Mouse (Mus musculus) mouse trophoblast stem cell (cell line): ENCODE results near the gene Fhl1.

Experiments
- in situ Hi-C, 2 experiments: fragments of 300-500 bp; cut with MseI, MboI; formaldehyde crosslinking; loops; 2 replicates in 1 of 2; 3 replicates in 1 of 2; pipeline ENCODE4 v1.15.1; 2025

Gene Fhl1

GRCm38 (mm10) chrX:56752144-56752543 is 20.6 kb downstream of the Fhl1 start:
- in situ Hi-C loops: no loop called here

DNA sequence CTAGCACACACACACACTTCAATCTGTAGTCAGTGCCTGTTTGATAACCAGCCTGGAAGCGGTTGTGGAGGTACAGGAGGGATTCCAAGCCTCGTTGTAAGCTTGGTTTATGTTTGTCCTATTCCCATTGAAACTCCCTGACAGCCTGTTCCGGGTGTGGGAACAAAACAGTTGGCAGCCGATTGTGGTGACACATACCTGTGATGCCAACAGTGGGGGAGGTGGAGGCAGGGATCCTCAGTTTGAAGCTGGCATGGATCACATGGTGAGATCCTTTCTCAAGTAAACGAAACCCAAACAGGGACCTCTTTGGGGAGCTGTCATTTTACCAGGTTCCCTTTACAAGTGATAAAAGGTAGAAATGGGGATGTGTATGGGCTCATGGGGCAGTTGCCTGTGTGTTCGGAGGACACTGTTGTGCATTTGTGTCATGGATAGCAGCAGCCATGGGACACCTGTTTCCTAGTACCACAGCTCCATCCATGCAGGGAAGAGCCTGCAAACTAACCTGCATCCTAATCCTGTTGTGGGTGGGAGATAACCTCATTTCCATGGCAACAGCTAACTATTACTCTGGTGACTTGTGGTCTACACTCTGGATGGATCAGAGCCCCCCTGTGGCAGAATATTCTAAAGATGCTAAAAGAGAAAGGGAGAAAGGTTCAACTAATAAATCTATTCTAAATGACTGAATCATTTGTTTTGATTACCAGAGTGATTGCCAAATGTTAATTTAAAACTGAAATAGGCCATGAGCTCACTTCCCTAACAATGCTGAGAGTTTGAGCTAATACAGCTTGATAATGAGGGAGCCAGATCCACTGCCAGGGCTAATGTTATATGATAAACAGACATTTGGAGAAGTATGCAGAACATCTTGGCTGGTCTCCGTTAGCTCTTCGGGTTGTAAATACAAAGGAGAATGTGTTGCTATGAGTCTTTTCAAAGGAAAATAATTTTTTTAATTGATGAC is 22.0 kb downstream of the Fhl1 start:
- in situ Hi-C loops: no loop called here

DNA sequence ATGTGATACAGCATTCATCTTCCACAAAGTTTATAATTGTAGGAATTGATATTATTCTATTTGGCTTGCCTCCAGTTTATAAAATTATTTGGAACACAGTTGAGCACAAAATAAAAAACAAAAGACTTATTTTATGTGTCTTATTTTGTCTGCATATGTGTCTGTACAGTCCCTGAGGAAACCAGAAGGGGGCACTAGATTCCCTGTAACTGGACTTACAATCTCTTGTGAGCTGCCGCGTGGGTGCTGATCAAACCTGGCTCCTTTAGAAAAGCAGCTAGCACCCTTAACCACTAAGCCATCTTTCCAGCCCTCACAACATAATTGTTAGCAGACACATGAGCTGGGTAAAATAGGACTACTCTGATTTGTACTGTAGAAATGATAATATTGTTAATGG is 24.1 kb downstream of the Fhl1 start:
- in situ Hi-C loops: loop anchor here in 1 of 2 experiments (5.0 kb wide), 1 partner anchor 37 kb away; no protein-coding TSS in a partner anchor

DNA sequence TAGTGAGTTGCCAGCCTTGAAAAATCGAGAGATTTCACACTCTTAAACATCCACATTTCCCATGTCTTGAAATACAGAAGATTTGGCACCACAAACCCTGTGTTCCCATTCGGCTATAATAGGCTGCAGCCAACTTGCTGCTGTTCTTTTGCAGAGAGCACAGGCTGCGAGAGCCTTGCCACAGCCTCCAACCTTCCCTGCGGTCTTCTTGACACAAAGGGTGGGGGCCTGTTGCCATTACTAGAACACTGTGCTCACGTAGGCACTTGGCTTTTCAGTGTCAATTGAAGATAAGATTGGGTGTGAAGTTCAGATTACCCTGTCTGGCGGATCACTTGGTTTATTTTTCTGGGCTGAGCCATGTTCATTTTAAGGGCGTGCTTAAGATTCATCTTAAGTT is 24.8 kb downstream of the Fhl1 start:
- in situ Hi-C loops: loop anchor here in 1 of 2 experiments (5.0 kb wide), 1 partner anchor 36 kb away; no protein-coding TSS in a partner anchor

- in situ Hi-C loops: no loop called here
These were observed 28.7 kb downstream of the Fhl1 start for GRCm38 (mm10) chrX:56760257-56760760.

GRCm38 (mm10) chrX:56769838-56770237 is 38.3 kb downstream of the Fhl1 start:
- in situ Hi-C loops: no loop called here

DNA sequence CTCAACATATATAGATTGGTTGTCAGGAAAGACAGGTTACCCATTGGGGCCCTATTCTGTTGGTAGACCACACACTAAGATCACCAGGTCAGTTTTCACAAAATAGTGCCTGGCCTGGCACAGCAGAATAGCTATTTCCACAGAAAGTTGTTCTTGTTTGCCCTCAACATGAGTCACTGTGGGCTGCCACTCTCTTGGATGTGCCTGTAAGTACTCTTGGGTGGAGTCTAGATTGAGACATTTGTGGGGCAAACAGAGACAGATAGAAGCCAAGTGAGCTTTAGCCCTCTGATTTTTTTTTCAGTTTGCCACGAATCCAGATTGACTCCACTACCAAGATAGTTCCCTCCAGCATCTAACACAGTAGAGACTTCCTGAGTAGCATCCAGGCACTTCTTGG is 40.2 kb downstream of the Fhl1 start:
- in situ Hi-C loops: no loop called here

DNA sequence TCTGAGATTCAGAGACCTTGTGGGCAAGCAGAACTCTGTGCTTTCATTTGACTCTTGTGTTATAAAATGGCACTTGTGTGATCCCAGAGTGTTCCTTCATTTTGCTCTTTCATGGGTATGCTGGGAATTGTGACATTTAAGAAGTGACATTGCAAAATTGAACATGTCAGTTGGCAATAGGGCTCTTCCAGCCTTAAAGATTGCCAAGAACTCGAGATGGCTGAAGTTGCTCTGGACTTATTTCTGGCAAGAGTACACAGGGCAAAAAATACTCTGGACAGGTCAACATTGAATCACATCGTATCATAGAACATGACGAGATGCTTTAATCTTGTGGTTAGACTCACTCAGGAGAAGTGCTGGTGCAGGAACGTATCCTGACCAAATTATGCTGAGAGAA is 41.7 kb downstream of the Fhl1 start:
- in situ Hi-C loops: no loop called here

- in situ Hi-C loops: no loop called here
These were observed 54.9 kb downstream of the Fhl1 start for GRCm38 (mm10) chrX:56786281-56787061.

DNA sequence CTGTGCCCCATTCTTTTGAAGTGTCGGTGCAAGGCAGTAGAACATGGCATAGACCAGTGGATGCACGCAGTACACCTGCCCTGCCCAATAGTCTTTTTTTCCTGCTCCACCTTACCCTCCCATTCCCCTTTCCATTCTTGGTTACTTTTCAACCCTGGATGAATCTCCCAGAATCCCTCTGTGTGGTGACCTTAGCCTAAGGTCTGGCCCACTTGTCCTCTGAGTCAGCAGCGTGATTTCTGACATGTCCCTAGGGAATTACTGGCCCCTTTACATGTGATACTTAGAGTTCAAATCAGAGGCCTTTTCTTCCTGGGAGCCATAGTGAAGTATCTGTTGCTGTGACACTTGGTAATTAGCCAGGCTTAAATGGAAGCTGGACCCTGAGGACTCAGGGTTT is 55.9 kb downstream of the Fhl1 start:
- in situ Hi-C loops: no loop called here

GRCm38 (mm10) chrX:56790591-56790990 is 59.0 kb downstream of the Fhl1 start:
- in situ Hi-C loops: loop anchor here in 1 of 2 experiments (5.0 kb wide), 1 partner anchor 33 kb away; no protein-coding TSS in a partner anchor

DNA sequence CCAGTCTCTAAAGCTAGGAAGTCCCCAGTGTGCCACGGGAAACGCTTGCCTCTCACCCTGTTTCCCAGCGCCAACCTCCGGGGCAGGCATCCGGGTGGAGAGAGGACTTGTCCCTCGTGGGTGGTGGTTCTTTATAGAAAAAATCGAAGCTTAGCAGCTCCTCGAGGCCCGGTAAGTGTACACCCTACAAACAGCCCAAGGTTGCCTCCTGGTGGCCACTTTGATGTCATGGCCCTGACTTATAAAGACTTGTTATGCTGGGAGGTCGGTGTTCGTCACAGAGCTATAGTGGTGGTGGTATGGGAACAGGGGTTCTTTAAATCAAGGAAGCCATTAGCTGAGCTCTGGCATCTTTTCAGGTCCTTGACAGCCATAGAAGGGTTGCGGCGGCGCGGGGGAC is 59.7 kb downstream of the Fhl1 start:
- in situ Hi-C loops: loop anchor here in 1 of 2 experiments (5.0 kb wide), 1 partner anchor 34 kb away; no protein-coding TSS in a partner anchor

DNA sequence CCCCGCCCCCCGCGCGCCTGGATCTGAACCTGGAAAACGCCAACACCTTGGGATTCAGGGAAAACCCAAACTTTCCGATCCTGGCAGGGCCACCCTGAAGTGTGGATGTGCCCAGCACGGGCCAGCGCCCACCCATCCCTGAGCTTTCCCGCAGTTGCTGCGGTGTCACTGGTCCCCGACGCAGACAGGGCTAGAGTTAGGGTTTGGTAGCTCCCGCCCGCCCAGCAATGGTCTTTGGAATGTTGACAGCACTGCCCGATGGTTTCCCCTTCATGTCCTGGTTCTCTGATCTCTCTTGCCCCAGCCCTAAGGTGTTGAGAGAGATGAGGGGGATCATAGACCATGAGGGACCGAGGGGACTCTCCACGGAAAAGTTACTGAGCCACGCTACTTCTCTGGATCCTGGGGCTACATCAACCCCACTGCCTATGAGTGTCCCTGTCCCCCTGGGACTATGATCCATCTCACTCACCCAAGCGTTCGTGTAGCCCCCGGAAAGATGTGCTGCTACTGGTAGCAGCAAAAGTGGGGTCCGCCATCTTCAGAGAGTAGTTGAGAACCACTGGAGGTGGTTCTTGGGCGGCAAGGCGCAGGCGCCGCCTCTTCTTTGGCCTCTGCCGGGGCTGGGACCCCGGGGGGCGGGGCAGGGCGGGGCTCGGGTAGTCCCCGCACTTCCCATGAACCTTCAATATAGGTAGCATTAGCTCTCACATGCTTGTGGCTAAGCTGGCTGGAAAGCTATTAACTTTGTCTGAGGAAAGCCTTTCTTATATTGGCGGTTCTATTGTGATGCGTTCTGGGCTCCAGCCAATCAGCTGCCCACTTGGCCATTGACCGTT is 90.4 kb downstream of the Fhl1 start, which contains the start of gene Map7d3:
Gene Map7d3 (minus strand): TSS at position 562 of the 839 bp plus-strand sequence.
- in situ Hi-C loops: no loop called here

DNA sequence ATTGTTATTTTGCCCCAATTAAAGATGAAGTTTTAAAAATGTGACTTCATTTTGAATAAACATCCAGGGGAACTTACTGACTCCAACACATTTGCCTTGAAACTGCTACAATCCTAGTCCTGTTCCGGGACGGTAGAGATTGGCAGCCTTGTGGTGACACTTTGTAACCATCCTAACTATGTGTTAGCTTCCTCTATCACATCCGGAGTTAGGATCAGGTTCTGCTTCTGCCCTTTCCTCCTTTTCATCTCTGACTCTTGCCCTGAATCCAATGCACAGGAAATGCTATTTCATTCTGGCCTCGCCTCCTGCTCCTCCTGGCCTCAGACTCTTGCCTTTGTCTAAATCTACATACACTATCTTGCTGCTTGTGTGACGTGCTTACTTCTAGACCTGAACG is 95.9 kb downstream of the Fhl1 start:
- in situ Hi-C loops: no loop called here

- in situ Hi-C loops: no loop called here
These were observed 104.3 kb downstream of the Fhl1 start for GRCm38 (mm10) chrX:56835842-56836241.

DNA sequence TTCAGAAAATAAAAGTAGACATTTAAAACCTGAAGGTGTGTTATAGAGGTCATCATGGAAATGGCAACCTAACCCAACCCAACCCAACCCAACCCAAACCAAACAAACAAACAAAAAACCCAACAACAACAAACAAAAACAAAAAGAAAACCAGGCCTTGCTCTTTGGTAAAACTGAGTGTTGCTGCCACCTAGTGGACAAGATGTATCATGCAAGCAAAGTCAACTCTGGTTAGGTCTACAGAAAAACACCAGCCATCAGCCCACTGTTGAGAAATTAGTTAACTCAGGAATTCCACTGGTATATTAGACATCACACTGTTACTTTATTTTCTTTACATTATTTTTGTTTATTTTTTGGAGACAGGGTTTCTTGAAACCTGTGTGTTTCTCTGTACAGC is 107.8 kb downstream of the Fhl1 start:
- in situ Hi-C loops: no loop called here

DNA sequence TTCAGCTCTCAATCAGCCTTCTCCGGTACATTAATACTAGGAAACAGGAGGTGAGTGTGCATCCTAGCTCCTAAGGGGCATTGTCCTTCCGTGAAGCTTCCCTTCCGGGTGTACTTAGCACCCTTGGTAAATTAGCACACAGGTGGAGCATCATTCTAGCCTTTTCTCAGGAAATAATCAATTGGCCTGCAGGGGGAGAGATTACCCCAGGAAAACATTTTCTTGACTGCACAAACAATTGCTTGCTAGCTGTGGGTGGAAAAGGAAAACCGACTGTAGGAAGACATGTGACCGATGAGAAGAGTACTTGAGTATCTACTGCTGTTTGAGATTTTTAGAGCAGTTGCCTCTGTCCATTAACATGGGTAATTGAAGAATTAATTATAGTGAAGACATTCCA is 109.7 kb downstream of the Fhl1 start:
- in situ Hi-C loops: loop anchor here in 1 of 2 experiments (10.0 kb wide), 1 partner anchor 274 kb away; no protein-coding TSS in a partner anchor
